Mouse (Mus musculus): Measurements from ENCODE around the gene Yrdc. TPM values are rescaled to one million over a fixed set of nuclear protein-coding genes. Genes with fewer than 3 reads are reported as not detected.

Gene Yrdc
- polyA plus RNA-seq, 1 experiment, result 52.3 TPM

GRCm38 (mm10) chr4:124847573-124847972 is 2.9 kb upstream of the Yrdc start:
- no peak for DNase-seq (ENCODE audit: low read depth, low spot score)
- 17% methylated on average over 8 of the region's 8 CpGs for WGBS

DNA sequence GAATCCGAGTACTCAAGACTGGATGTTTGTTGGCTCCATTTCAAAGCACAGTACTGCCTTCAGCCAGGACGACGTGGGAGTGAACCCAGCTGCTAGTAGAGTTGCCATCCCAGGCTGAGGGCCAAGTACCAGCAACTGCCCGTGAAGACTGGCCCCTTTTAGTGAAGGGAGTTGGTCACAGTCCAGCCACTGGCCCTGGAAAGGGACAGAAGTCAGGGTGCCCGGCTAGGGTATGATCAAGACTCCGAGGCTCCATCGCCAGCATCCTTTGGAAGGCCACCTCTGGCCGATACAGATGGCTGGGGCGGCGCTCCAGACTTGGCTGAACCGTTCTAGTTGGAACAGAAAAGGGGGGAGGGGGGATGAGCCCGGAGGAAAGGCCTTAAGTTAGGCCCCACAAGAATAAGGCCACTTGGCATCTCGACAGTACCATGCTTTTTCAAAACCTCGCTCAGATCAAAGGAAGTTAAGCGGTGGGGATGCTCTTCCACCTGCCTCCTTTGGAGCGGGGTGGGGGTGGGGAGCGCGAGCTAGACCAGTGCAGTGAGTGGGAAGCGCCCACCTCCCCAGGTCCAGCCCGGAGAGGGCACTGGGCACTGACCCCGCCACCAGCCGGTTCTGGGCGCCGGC is 733 bp upstream of the Yrdc start:
- no peak for DNase-seq (ENCODE audit: low read depth, low spot score)
- 2% methylated on average over 24 of the region's 24 CpGs for WGBS

- under 1% methylated on average over 75 of the region's 75 CpGs for WGBS
- DNase-seq (ENCODE audit: low read depth, low spot score), result no peak
These were observed 617 bp downstream of the Yrdc start, which contains the start of gene 1110065P20Rik for GRCm38 (mm10) chr4:124850933-124851658. 1110065P20Rik (minus strand) TSS chr4:124851196.

DNA sequence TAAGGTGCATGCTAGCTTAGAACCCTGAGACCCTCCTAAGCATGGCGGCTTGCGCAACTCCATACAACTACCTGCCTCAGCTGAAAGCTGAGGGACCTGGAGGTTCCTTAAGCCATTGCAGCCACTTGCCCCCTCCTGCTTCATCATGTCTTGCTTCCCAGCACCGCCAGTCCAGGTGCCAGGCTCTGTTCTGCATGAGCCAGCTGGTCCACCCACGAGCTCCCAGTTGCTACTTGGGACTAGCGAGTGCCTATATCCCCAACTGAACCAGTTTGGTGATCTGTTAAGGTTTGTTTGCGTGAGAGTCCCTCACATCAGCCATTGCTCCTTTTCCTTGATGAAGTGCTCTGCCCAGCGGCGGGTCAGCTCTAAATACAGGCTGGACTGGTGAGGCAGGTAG is 5.8 kb downstream of the Yrdc start:
- WGBS, result 93% methylated on average over 8 of the region's 8 CpGs

GRCm38 (mm10) chr4:124858370-124858769 is 7.9 kb downstream of the Yrdc start:
- no peak for DNase-seq (ENCODE audit: low read depth, low spot score)
- WGBS, result 42% methylated on average over 5 of the region's 5 CpGs

More for the DNA sequence above, 5.8 kb downstream of the Yrdc start:
- DNase-seq (ENCODE audit: low read depth, low spot score), result no peak

- 14% methylated on average over 7 of the region's 7 CpGs for WGBS
- no peak for DNase-seq (ENCODE audit: low read depth, low spot score)
These were observed 10.0 kb downstream of the Yrdc start for GRCm38 (mm10) chr4:124860446-124860845.

GRCm38 (mm10) chr4:124861283-124862188 is 11.1 kb downstream of the Yrdc start, which contains the start of gene Maneal:
Maneal (minus strand) TSS chr4:124862171.
- no peak for DNase-seq (ENCODE audit: low read depth, low spot score)
- 6% methylated on average over 77 of the region's 77 CpGs for WGBS

DNA sequence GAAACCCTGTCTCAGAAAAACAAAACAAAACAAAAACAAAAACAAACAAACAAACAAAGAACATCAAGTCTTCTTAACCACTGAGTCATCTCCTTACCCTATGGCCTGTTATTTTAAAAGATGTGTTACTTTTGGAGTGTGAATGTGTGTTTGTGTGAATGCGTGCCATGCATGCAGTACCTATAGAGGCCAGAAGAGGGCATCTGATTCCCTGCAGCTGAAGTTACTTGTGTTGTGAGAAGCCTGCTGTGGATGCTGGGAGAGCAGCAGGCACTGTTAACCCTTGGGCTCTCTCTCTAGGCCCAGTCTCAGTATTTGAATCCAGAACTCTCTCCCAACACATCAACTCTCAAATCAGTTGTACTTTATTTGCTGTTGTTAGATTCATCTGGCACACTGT is 22.2 kb downstream of the Yrdc start:
- no peak for DNase-seq (ENCODE audit: low read depth, low spot score)
- WGBS, result 97% methylated on average over 1 of the region's 1 CpGs

GRCm38 (mm10) chr4:124880599-124880998 is 30.1 kb downstream of the Yrdc start, which contains the start of gene Epha10:
Epha10 (plus strand) TSS chr4:124880899.
- 10% methylated on average over 11 of the region's 11 CpGs for WGBS
- no peak for DNase-seq (ENCODE audit: low read depth, low spot score)

DNA sequence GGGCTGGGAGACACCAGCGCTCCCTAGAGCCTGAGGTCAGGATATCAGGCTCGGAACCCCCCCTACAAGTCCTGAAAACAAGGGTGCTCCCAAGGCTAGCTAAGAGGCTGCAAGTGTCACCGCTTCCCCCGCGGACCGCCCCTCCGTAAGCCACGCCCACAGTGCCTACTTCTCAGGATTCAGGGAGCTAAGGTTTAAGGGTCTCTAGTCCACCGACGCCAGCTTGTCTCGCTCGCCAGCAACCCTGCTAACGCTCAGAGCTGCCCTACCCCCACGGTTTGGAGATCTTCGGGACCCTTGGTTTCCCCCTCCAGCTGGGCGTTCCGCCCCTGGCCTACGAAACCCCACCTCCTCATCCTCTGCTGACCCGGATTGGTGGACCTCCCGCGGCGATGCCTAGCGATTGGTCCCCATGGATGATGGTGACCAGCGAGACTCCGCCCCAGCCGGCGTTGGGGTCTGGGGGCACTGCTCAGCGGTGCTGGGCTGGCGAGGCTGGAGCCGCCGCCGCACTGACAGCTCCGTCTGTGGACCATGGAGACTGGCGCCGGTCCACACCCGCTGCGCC is 30.9 kb downstream of the Yrdc start:
- DNase-seq (ENCODE audit: low read depth, low spot score), result no peak

DNA sequence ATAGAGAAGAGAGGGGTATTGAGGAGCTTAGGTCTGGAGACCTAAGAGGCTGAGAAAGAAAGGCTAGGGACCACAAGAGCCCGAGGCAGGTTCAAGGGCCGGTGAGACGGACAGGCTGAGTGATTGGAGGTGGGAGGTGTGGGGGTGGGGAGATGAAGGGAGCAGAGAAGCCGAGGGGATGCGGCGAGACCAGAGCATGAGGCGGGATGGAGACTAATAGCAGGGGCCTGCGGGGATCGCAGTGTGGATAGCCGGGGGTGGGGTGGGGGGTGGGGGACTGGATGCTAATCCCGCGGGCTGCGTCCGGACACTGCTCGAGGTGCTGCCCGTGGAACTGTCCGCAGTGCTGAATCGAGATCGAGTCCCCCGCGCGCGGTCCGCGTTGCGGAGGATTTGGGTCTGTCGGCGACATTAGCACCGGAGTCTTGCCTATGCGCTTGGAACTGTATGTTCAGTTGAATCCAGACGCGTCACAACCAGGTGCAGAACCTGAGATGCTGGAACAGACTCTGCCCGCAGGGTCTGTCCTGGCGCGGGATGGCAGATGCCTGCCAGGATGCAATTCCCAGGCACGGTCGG is 31.8 kb downstream of the Yrdc start:
- no peak for DNase-seq (ENCODE audit: low read depth, low spot score)
- WGBS, result 4% methylated on average over 37 of the region's 37 CpGs

More for the DNA sequence above, 30.9 kb downstream of the Yrdc start:
- 3% methylated on average over 37 of the region's 37 CpGs for WGBS

DNA sequence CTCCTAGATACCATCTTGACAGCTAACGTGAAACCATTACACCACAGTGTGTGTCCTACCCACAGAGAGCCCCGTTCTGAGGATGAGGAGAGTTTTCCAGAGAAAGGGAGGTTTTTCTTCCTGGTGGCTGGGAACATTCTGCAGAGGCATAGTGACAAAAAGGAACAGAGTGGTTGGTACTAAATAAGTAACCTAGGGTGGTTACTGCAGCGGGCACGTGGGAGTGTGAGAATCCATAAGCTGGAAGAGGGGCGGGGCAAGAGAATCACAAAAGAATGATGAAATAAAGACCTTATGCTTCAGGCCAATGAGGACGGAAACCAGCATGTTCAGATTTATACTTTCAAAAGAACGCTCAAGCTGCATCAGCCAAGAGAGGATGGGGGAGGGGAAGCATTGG is 38.2 kb downstream of the Yrdc start:
- 66% methylated on average over 7 of the region's 7 CpGs for WGBS
- DNase-seq (ENCODE audit: low read depth, low spot score), result no peak

DNA sequence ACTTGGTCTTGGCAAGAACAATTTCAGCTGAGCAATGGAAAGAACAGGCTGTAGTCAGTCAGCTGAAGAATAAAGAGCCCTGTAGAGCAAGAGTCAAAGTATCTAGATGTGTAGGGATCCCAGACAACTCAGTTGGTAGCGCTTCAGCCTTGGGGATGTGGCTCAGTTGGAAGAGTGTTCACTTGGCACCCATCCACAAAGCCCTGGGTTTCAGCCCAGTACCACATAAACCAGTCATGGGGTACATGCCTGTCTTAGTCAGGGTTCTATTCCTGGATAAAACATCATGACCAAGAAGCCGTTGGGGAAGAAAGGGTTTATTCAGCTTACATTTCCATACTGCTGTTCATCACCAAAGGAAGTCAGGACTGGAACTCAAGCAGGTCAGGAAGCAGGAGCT is 39.5 kb downstream of the Yrdc start:
- WGBS, result 78% methylated on average over 2 of the region's 2 CpGs

GRCm38 (mm10) chr4:124890831-124891230 is 40.4 kb downstream of the Yrdc start:
- WGBS, result 54% methylated on average over 5 of the region's 5 CpGs
- DNase-seq (ENCODE audit: low read depth, low spot score), result no peak

More for the DNA sequence above, 39.5 kb downstream of the Yrdc start:
- DNase-seq (ENCODE audit: low read depth, low spot score), result no peak

- WGBS, result 27% methylated on average over 6 of the region's 6 CpGs
- DNase-seq (ENCODE audit: low read depth, low spot score), result no peak
These were observed 43.3 kb downstream of the Yrdc start for GRCm38 (mm10) chr4:124893769-124894168.

GRCm38 (mm10) chr4:124894508-124895428 is 44.3 kb downstream of the Yrdc start:
- 3% methylated on average over 83 of the region's 83 CpGs for WGBS
- DNase-seq (ENCODE audit: low read depth, low spot score), result no peak

DNA sequence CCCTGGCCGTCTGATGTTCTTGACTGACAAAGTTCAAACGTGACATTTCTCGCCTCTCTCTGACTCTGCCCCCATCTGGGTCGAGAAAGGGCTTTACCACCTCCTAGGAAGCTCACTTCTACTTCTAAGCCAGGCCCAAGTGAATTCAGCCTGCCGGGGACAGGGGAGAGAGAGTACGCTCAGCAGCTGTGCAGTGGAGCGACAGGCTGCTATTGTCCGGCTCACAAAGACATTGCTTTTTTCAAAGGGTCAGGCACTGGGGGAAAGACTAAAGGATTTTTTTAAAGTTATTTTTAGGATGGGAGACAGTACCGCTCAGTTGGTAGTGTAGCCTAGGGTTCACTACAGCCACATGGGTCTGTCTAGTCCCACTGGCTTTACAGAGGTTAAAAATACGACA is 47.9 kb downstream of the Yrdc start:
- DNase-seq (ENCODE audit: low read depth, low spot score), result no peak
- WGBS, result 69% methylated on average over 10 of the region's 10 CpGs

DNA sequence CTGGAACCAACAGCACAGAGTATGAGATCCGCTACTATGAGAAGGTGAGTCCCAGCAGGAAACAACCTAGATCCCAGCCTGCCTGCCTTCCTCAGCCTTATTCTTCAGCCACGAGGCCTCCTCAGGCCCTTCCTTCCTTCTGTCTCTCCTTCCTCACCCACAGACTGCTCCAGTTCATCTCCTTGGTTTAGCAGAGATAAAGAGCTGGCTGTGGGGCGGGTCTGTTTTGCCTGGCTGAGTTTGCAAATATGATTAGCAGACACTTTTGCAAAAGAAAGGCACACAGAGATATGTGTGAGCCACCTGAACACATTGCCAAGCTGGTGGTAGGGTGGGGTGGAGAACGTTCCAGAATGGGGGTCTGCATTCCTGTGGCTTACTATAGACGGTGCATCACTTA is 49.4 kb downstream of the Yrdc start:
- WGBS, result 46% methylated on average over 5 of the region's 5 CpGs
- no peak for DNase-seq (ENCODE audit: low read depth, low spot score)
